Mouse (Mus musculus): Measurements from ENCODE around the gene Gramd1c. TPM values are rescaled to one million over a fixed set of nuclear protein-coding genes. Genes with fewer than 3 reads are reported as not detected.

The Gramd1c gene
- total RNA-seq, 2 experiments from 2014 or later: 4.1 to 4.4 TPM

- DNase-seq (ENCODE audit: low spot score in 2 of 2): no peak
Observed at GRCm38 (mm10) chr16:44018986-44019548, 44.1 kb downstream of the Gramd1c start.

GRCm38 (mm10) chr16:44018372-44018771 is 44.8 kb downstream of the Gramd1c start:
- DNase-seq (ENCODE audit: low spot score in 2 of 2): no peak

GRCm38 (mm10) chr16:44017707-44018106 is 45.4 kb downstream of the Gramd1c start:
- DNase-seq (ENCODE audit: low spot score in 2 of 2): no peak

- no peak for DNase-seq (ENCODE audit: low spot score in 2 of 2)
Observed at GRCm38 (mm10) chr16:44016164-44016563, 47.0 kb downstream of the Gramd1c start.

- no peak for DNase-seq (ENCODE audit: low spot score in 2 of 2)
Observed at GRCm38 (mm10) chr16:44015416-44016158, 47.6 kb downstream of the Gramd1c start.

GRCm38 (mm10) chr16:44011010-44011409 is 52.1 kb downstream of the Gramd1c start:
- no peak for DNase-seq (ENCODE audit: low spot score in 2 of 2)

- DNase-seq (ENCODE audit: low spot score in 2 of 2): no peak
Observed at GRCm38 (mm10) chr16:44002086-44002485, 61.1 kb downstream of the Gramd1c start.

- no peak for DNase-seq (ENCODE audit: low spot score in 2 of 2)
Observed at GRCm38 (mm10) chr16:43999541-43999940, 63.6 kb downstream of the Gramd1c start.

- DNase-seq (ENCODE audit: low spot score in 2 of 2): no peak
Observed at GRCm38 (mm10) chr16:43999111-43999510, 64.0 kb downstream of the Gramd1c start.

GRCm38 (mm10) chr16:43994623-43995022 is 68.5 kb downstream of the Gramd1c start:
- DNase-seq (ENCODE audit: low spot score in 2 of 2): no peak

GRCm38 (mm10) chr16:43986299-43986698 is 76.8 kb downstream of the Gramd1c start:
- DNase-seq (ENCODE audit: low spot score in 2 of 2): no peak

GRCm38 (mm10) chr16:43980110-43980609 is 83.0 kb downstream of the Gramd1c start:
- no peak for DNase-seq (ENCODE audit: low spot score in 2 of 2)

GRCm38 (mm10) chr16:43979328-43980109 is 83.6 kb downstream of the Gramd1c start, which contains the start of gene Zdhhc23:
Zdhhc23 (minus strand) TSS chr16:43979791.
- no peak for DNase-seq (ENCODE audit: low spot score in 2 of 2)

GRCm38 (mm10) chr16:43979010-43979327 is 84.2 kb downstream of the Gramd1c start:
- no peak for DNase-seq (ENCODE audit: low spot score in 2 of 2)

- DNase-seq (ENCODE audit: low spot score in 2 of 2): no peak
Observed at GRCm38 (mm10) chr16:43973606-43974220, 89.4 kb downstream of the Gramd1c start.

GRCm38 (mm10) chr16:43973147-43973546 is 90.0 kb downstream of the Gramd1c start:
- no peak for DNase-seq (ENCODE audit: low spot score in 2 of 2)

- DNase-seq (ENCODE audit: low spot score in 2 of 2): no peak
Observed at GRCm38 (mm10) chr16:43972391-43972790, 90.8 kb downstream of the Gramd1c start.

- no peak for DNase-seq (ENCODE audit: low spot score in 2 of 2)
Observed at GRCm38 (mm10) chr16:43971741-43972140, 91.4 kb downstream of the Gramd1c start.

GRCm38 (mm10) chr16:43971189-43971588 is 92.0 kb downstream of the Gramd1c start:
- no peak for DNase-seq (ENCODE audit: low spot score in 2 of 2)

- DNase-seq (ENCODE audit: low spot score in 2 of 2): no peak
Observed at GRCm38 (mm10) chr16:43970426-43970825, 92.7 kb downstream of the Gramd1c start.

- DNase-seq (ENCODE audit: low spot score in 2 of 2): no peak
Observed at GRCm38 (mm10) chr16:43965781-43966389, 97.3 kb downstream of the Gramd1c start.

Measured in layer of hippocampus, adult 18-20 months (tissue).